Mouse (Mus musculus) spleen, postnatal 14 days (tissue): ENCODE results near the gene Ssx9.
"Not testable (repeated sequence)": the region's sequence is repeated elsewhere in the genome, so short reads cannot be mapped to it uniquely, and the experiment has no call there.

Experiments used
- DNase-seq, 2 experiments: peaks; one replicate each; pipeline ENCODE4 v3.0.0; 2021 to 2022; ENCODE audit warnings: low spot score in 2 of 2

Ssx9 gene

GRCm38 (mm10) chrX:8748132-8748531 lies at the start of gene Ssx9:
Gene Ssx9, plus strand, starts transcription at chrX:8748432.
- DNase-seq = not testable (repeated sequence)

GRCm38 (mm10) chrX:8732907-8733306 lies 15.3 kb upstream of the Ssx9 start:
- no peak for DNase-seq

GRCm38 (mm10) chrX:8803391-8803790 lies 55.2 kb downstream of the Ssx9 start, which contains the start of gene Ssxb5:
Gene Ssxb5, plus strand, starts transcription at chrX:8803691.
- not testable (repeated sequence) for DNase-seq
